Mouse (Mus musculus): ENCODE measurements around the gene Slc16a1. TPM values are rescaled to one million over a fixed set of nuclear protein-coding genes. Genes with fewer than 3 reads are reported as not detected.

Gene Slc16a1
- total RNA-seq, 2 experiments from 2014 or later: 342 to 603 TPM

Other genes with a start within 250 kb of the Slc16a1 start
- 4.6 and 6.3 TPM in 2 replicates for gene Lrig2, start 126.8 kb upstream of the Slc16a1 start, total RNA-seq (2015; ENCODE audit: low replicate concordance)
- gene Lrig2, start 126.8 kb upstream of the Slc16a1 start, total RNA-seq (2017; ENCODE audit: low replicate concordance): 8.4 and 18.4 TPM in 2 replicates
- not detected in 2 replicates for gene Ppm1j, start 142.4 kb downstream of the Slc16a1 start, total RNA-seq (2015; ENCODE audit: low replicate concordance)
- not detected in 2 replicates for gene Ppm1j, start 142.4 kb downstream of the Slc16a1 start, total RNA-seq (2017; ENCODE audit: low replicate concordance)
- not detected in 2 replicates for gene Fam19a3, start 143.2 kb downstream of the Slc16a1 start, total RNA-seq (2015; ENCODE audit: low replicate concordance)
- not detected in 2 replicates for gene Fam19a3, start 143.2 kb downstream of the Slc16a1 start, total RNA-seq (2017; ENCODE audit: low replicate concordance)
- not detected in 2 replicates for gene Rhoc, start 149.7 kb downstream of the Slc16a1 start, total RNA-seq (2015; ENCODE audit: low replicate concordance)
- 1.3 and 2.4 TPM in 2 replicates for gene Rhoc, start 149.7 kb downstream of the Slc16a1 start, total RNA-seq (2017; ENCODE audit: low replicate concordance)
- gene Mov10, start 179.9 kb downstream of the Slc16a1 start, total RNA-seq (2015; ENCODE audit: low replicate concordance): 1.7 and 5.4 TPM in 2 replicates
- 2.4 TPM in 1 of 2 replicates, not detected in the other for gene Mov10, start 179.9 kb downstream of the Slc16a1 start, total RNA-seq (2017; ENCODE audit: low replicate concordance)
- gene St7l, start 225.3 kb downstream of the Slc16a1 start, total RNA-seq (2015; ENCODE audit: low replicate concordance): 6.1 and 21.1 TPM in 2 replicates
- gene St7l, start 225.3 kb downstream of the Slc16a1 start, total RNA-seq (2017; ENCODE audit: low replicate concordance): 7.2 and 16.6 TPM in 2 replicates
- gene Capza1, start 225.8 kb downstream of the Slc16a1 start, total RNA-seq (2015; ENCODE audit: low replicate concordance): 110 and 115 TPM in 2 replicates
- gene Capza1, start 225.8 kb downstream of the Slc16a1 start, total RNA-seq (2017; ENCODE audit: low replicate concordance): 101 and 104 TPM in 2 replicates

All from erythroblast, adult 5-6 weeks (primary cell).